Mouse (Mus musculus) hindbrain, embryonic 10.5 days (tissue): ENCODE measurements around the gene Pigc. TPM values are rescaled to one million over a fixed set of nuclear protein-coding genes. Genes with fewer than 3 reads are reported as not detected.

Source experiments
- DNase-seq: peaks from one replicate; pipeline ENCODE4 v3.0.0-alpha.2; 2017; ENCODE audit warnings: low spot score
- H3K27ac ChIP-seq: fragments of 300-500 bp; sonication (generic); 2 replicates; pipeline ENCODE4 v1.5.1; 2016; ENCODE audit warnings: mild to moderate bottlenecking, moderate library complexity
- H3K27me3 ChIP-seq: fragments of 300-500 bp; sonication (generic); 2 replicates; pipeline ENCODE4 v1.6.1; 2016; ENCODE audit warnings: mild to moderate bottlenecking; ENCODE audit not compliant: poor library complexity, insufficient read depth, severe bottlenecking
- H3K36me3 ChIP-seq: fragments of 300-500 bp; sonication (generic); 2 replicates; pipeline ENCODE4 v1.6.1; 2016; ENCODE audit warnings: mild to moderate bottlenecking, moderate library complexity
- H3K4me1 ChIP-seq: fragments of 300-500 bp; sonication (generic); replicated peaks from 2 replicates; pipeline ENCODE4 v1.6.1; 2016; ENCODE audit warnings: mild to moderate bottlenecking
- H3K4me3 ChIP-seq: fragments of 300-500 bp; sonication (generic); 2 replicates; pipeline ENCODE4 v1.5.1; 2016; ENCODE audit warnings: mild to moderate bottlenecking, moderate library complexity
- H3K9me3 ChIP-seq: fragments of 300-500 bp; sonication (generic); 2 replicates; pipeline ENCODE4 v1.6.1; 2016; ENCODE audit warnings: mild to moderate bottlenecking, moderate library complexity
- WGBS: fragments of 180-500 bp; shearing (Covaris S2); methylation state at CpG from one replicate; pipeline ENCODE4 v1.1.7; 2016; 5-methylcytosine and 5-hydroxymethylcytosine counted together
- polyA plus RNA-seq: library from polyadenylated mRNA; unstranded; fragments of >200 nt; fragmentation: Nextera tagmentation; extraction: Ambion mirVana; gene quantifications from 2 replicates; pipeline ENCODE4 v1.2.1, GENCODE M21; 2016

Pigc gene
- polyA plus RNA-seq, 1 experiment from 2014 or later, result 28.7 TPM

DNA sequence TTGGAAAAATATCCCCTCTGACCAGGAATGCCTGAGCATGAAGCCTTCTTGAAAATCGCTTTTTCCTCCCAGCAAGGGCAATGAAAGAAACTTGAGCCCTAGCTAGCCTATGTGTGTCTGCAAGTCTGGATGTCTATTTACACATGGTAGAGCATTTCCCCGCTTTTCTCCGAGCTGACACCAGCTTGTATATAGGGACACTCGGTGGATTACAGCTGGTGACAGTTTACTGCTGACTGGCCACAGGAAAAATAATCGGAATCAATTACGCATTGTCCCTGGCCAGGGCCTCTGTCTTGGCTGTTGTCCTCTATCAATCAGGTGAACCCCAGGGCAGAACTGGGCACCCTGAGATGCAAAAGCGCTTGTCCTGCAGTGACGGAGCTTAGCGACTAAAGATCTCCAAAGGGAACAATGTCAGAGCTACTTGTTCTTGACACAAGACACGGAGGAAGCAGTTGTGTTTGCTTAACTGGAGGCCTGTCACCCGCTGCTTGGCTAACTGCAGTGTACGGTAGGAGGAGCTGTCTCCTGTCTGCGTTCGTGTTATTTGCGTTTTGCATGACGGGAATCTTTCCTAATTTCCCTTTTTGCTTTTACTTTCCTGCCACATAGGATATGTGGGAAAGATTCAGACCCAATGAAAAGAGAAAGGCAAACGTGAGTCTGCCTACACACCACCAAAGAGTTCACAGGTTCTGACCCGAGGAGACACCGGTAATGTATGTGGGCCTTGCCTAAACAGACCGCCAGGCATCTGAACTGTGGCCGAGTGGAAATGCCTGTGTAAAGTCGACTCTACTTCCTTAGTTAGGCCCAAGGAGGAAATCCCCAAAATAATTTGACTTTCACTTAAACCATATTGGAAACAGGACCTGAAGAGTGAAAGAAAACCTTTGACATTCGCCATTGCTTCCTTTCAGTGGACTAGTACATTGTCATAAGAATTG, 36.1 kb downstream of the Pigc start:
- peak; percentile 62 for DNase-seq
- 46% methylated on average over 23 of the region's 23 CpGs for WGBS
- H3K4me1 ChIP-seq, result peaks cover 59% of the 10 kb centered on the region
- H3K9me3 ChIP-seq, result no peaks in the 10 kb centered on the region
- peak overlapping the region; percentile 20 for H3K4me3 ChIP-seq
- peak overlapping the region; percentile 81 for H3K27ac ChIP-seq
- no peaks in the 10 kb centered on the region for H3K36me3 ChIP-seq
- no peaks in the 10 kb centered on the region for H3K27me3 ChIP-seq

DNA sequence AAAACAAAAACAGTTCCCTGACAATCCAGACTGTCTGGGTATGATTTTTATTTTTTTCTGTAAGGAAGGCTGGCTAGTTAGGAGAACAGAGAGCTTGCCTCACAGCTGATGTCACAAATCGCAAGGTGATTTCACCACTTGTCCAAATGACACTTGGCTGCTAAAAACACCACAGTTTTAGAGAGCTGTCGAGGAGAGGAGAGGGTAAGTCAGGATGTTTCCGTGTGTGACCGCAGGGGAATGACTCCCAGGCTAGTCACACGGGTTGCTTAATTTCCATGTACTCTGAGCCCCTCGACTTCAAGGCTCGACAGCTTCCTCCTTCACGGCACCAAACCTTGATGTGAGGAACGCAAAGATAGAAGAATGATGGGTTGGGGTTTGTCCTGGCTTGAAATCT, 37.1 kb downstream of the Pigc start:
- Histone ChIP-seq H3K9me3 (no peaks in the 10 kb centered on the region), H3K27me3 (no peaks in the 10 kb centered on the region), H3K4me1 (peaks cover 50% of the 10 kb centered on the region), H3K36me3 (no peaks in the 10 kb centered on the region), H3K27ac (no peak overlapping the region), H3K4me3 (no peak overlapping the region)
- 86% methylated on average over 9 of the region's 9 CpGs for WGBS
- no peak for DNase-seq

DNA sequence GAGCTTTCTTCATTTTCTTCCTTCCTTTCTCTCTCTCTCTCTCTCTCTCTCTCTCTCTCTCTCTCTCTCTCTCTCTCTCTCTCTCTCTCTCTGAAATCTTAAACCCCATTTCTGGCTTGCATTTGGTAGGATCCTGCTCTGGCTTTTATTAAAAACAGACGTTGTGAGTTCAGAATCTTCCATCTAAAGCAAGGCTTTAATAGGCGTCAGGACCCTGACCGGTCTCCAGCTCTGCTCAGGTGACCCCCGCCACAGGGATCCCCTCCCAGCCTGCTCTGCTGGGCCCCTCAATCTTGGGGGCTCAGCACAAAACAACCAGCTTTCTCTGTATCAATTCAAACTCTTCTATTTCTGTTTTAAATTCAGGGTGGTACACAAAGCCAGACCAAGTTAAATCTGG, 39.2 kb downstream of the Pigc start:
- H3K4me3 ChIP-seq, result no peak overlapping the region
- no peaks in the 10 kb centered on the region for H3K9me3 ChIP-seq
- no peaks in the 10 kb centered on the region for H3K36me3 ChIP-seq
- H3K4me1 ChIP-seq, result peaks cover 45% of the 10 kb centered on the region
- H3K27ac ChIP-seq, result peak overlapping the region; percentile 80
- DNase-seq, result no peak
- 40% methylated on average over 4 of the region's 4 CpGs for WGBS
- no peaks in the 10 kb centered on the region for H3K27me3 ChIP-seq

DNA sequence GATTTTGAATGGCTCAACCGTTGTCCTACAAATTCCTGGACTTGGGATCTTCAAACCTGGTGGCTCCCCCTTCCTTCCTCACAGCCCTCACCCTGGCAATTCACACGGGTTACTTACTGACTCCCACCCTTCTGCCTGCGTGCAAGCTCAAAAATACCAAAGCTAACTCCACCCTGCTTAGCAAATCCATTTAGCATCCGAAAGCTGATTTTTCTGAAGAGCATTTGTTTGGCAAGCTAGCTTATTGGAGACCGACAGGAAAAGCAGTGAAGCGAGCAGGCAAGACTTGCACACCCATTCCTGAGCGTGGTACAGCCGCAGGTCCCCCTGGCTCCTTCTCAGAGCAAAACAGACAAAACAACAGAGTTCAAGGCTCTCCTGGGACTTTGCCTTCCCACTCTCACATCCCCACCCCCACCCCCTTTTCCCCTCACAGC, 39.7 kb downstream of the Pigc start:
- 43% methylated on average over 8 of the region's 8 CpGs for WGBS
- peak overlapping the region; percentile 80 for H3K27ac ChIP-seq
- DNase-seq, result peak; percentile 34
- peaks cover 44% of the 10 kb centered on the region for H3K4me1 ChIP-seq
- no peak overlapping the region for H3K4me3 ChIP-seq
- H3K27me3 ChIP-seq, result no peaks in the 10 kb centered on the region
- no peaks in the 10 kb centered on the region for H3K9me3 ChIP-seq
- H3K36me3 ChIP-seq, result no peaks in the 10 kb centered on the region

DNA sequence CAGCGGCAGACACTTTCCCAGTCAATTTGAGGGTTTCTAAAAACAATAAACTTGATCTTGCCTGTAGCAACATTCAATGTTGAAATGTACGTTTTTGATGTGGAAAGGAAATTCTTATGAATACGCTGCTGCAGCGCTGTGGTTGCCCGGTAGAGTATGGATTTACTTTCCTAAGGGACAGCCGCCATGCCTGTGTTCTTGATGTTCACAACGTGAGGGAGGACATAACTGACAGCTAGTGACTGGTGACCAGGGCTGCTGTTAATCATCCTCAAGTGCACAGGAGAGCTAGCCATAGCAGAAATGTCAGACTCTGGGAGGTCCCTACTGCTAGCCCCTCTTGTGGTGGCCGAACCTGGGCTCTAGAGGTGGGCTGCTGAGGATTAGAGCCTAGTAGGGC, 40.1 kb downstream of the Pigc start:
- Histone ChIP-seq H3K4me1 (peaks cover 40% of the 10 kb centered on the region), H3K36me3 (no peaks in the 10 kb centered on the region), H3K9me3 (no peaks in the 10 kb centered on the region), H3K4me3 (no peak overlapping the region), H3K27ac (peak overlapping the region; percentile 80), H3K27me3 (no peaks in the 10 kb centered on the region)
- DNase-seq, result no peak
- 67% methylated on average over 8 of the region's 8 CpGs for WGBS

DNA sequence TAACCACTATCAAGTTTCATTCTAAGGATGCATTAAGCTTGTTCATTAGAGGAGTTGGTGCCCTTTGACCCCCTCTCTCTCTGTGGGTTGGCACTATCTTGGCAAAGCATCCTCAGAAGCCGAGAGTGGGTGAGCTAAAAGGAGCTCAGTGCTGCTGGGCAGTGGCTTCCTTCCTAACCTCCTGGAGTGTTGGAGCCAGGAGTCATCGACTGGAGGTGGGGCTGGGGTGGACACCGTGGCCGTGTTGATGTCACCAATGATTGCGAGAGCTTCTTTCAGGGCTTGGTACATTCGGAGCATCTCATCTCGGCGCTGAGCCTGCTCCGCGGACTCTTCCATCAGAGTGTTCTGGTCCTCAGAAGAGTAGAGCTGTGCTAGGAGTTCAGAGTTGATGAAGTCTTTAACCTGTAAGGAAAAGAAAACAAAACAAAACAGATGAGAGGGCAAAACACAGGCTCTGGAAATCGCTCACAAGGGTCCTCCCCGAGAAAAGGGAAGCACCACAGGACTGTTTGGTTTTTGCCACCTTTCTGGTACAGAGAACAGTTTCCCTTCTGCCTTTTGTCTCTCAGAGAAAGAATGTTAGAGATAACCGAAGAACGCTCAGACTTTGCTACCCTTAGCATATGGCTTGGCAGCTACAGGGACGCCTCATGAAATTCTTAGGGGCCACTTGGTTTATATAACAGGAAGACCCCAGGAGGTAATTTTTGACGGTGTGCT, 42.7 kb downstream of the Pigc start:
- Histone ChIP-seq H3K4me1 (peaks cover 33% of the 10 kb centered on the region), H3K36me3 (no peaks in the 10 kb centered on the region), H3K27me3 (no peaks in the 10 kb centered on the region), H3K9me3 (no peaks in the 10 kb centered on the region), H3K4me3 (no peak overlapping the region), H3K27ac (peak overlapping the region; percentile 70)
- no peak for DNase-seq
- WGBS, result 76% methylated on average over 16 of the region's 16 CpGs

DNA sequence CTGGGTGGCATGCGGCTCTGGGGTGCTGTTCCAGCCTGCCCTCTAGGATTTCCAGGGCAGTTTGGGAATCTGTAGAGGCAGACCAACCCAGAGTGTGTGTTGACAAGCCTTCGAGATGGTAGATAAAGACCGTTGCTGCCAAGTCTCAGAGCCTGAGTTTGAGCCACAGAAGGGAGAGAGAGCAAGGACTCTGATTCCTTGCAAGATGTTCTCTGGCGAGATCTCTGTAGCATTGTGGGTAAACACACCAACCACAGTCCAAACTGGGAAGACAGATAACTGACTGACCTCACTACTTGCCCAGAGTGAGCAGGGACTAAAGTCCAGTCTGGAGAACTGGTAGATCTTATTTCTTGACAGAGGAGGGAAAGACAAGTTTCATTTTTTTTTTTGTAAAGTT, 44.6 kb downstream of the Pigc start:
- H3K27me3 ChIP-seq, result no peaks in the 10 kb centered on the region
- WGBS, result 86% methylated on average over 4 of the region's 4 CpGs
- no peaks in the 10 kb centered on the region for H3K36me3 ChIP-seq
- no peak overlapping the region for H3K4me3 ChIP-seq
- no peaks in the 10 kb centered on the region for H3K9me3 ChIP-seq
- H3K27ac ChIP-seq, result peak overlapping the region; percentile 53; the same call in 1 of the 2 replicates
- no peak for DNase-seq
- H3K4me1 ChIP-seq, result peaks cover 28% of the 10 kb centered on the region

DNA sequence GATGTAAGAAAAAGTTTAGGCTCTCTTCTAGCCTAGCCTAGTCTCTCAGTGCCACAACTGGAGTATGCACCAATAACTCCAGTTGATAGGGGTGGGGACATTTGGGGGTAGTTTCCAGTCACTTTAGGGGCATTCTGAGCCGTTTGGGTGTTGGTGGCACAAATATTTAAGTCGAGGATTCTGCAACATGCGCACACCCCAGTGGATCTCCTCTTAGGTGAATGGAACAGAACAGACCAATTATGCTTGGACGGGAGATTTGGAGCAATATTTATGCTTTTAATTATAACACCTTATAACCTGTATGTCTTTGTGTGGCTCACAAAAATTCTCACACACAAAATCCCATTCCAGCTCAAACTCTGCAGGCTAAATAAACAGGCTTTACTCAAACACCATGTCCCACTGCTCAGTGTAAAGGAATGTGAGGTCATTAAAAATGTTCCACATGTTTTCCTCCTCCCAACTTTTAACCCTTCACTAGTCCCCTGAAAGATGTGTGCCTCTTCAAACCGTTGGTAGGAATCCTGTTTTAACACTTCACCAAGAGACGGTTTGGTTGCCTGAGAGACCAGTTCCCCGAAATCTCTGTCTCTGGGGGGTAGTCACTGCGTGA, 46.4 kb downstream of the Pigc start:
- 64% methylated on average over 8 of the region's 8 CpGs for WGBS
- Histone ChIP-seq H3K4me1 (peaks cover 24% of the 10 kb centered on the region), H3K27ac (peak overlapping the region; percentile 66)

DNA sequence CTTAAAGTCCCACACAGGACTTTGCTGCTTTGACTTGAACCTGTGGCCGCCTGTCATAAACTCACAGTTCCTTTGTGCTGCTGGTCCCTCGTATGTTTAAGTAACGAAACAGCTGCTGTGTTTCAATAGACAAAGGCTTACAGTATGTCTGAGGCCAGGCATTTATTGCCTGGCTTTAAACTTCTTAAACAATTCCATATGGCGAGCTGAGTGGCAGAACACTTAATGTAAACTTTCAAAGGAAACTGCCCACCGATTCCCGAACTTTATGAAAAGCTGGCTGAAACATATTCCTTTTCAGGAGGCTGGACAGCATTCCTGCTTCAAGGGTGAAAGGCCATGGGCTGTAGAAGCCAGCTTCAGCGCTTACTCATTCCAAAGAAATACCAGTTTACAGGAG, 48.0 kb downstream of the Pigc start:
- H3K27ac ChIP-seq, result peak overlapping the region; percentile 75
- no peaks in the 10 kb centered on the region for H3K36me3 ChIP-seq
- no peak overlapping the region for H3K4me3 ChIP-seq
- H3K9me3 ChIP-seq, result no peaks in the 10 kb centered on the region
- H3K4me1 ChIP-seq, result peaks cover 28% of the 10 kb centered on the region
- WGBS, result 59% methylated on average over 7 of the region's 7 CpGs
- no peaks in the 10 kb centered on the region for H3K27me3 ChIP-seq
- DNase-seq, result peak; percentile 36

More for the DNA sequence above, 46.4 kb downstream of the Pigc start:
- H3K9me3 ChIP-seq, result no peaks in the 10 kb centered on the region
- H3K36me3 ChIP-seq, result no peaks in the 10 kb centered on the region
- H3K4me3 ChIP-seq, result no peak overlapping the region
- DNase-seq, result no peak
- no peaks in the 10 kb centered on the region for H3K27me3 ChIP-seq

DNA sequence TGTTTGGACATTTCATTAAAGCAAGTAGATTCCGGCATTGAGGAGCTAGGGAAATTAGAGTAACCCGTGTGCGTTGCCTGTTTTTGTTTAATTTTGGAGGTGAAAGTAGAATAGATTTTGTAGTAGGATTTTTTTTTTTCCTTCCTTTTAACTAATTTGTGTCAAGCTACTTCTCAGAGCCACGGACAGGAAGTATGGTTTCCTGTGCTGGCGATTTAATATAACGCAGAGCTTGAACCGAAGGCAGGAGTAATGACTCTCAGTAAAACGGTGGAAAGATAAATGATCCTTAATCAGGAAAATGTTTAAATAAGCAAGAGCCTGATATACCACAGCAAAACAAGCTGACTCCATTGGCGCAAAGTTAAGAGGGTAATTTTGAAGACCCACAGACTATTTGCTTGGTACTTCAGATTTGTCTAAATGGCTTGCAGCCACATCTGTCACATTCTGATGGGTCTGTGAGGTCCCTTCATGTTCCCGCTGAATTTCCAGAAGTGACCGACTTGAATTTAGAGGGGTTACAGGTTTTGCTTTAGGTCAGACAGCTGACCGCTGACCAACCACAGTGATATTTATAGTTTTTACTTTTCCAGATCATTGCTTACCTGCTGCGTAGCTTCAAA, 49.1 kb downstream of the Pigc start:
- Histone ChIP-seq H3K36me3 (no peaks in the 10 kb centered on the region), H3K4me3 (no peak overlapping the region), H3K27ac (peak overlapping the region; percentile 70), H3K27me3 (no peaks in the 10 kb centered on the region), H3K9me3 (no peaks in the 10 kb centered on the region), H3K4me1 (peaks cover 28% of the 10 kb centered on the region)
- no peak for DNase-seq
- 76% methylated on average over 13 of the region's 13 CpGs for WGBS

DNA sequence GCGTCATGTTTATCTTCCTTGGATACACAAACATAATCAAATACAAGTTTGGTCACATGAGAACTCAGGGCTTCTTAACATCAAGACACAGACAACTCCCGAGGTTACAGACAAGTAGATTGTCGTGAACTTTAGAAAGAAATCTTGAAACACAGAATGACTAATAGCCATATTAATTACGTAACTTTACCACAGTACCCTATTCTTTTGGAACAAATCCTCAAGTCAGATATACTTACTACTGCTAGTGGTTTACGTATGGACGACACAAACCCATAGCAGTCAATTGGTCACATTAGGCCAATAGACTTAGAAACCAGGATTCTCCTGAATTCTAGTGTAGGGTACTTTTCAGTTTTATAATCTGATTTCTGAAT, 49.6 kb downstream of the Pigc start:
- H3K27me3 ChIP-seq, result no peaks in the 10 kb centered on the region
- 83% methylated on average over 6 of the region's 6 CpGs for WGBS
- H3K4me3 ChIP-seq, result no peak overlapping the region
- DNase-seq, result no peak
- no peaks in the 10 kb centered on the region for H3K9me3 ChIP-seq
- H3K4me1 ChIP-seq, result peaks cover 26% of the 10 kb centered on the region
- H3K36me3 ChIP-seq, result no peaks in the 10 kb centered on the region
- peak overlapping the region; percentile 70; the same call in 1 of the 2 replicates for H3K27ac ChIP-seq

DNA sequence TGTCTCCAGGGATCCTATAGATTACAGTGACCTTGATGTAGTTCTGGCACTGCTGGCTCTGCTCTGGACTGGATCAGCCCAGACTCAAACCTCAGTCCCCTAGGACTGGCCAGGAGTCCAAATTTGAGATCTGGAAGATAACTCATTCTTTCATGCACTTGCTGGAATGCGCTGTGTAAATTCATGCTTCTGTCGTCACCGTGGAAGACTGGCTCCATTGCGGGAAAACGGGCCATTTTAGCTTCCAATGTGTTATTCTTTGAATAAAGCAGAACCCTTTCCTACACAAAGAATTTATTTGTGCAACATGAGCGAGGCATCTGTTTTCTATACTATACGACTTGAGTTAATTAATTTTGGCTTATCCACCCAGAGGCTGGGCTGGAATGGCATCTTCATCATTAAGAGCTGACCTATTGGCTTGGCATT, 51.3 kb downstream of the Pigc start:
- 76% methylated on average over 7 of the region's 7 CpGs for WGBS
- Histone ChIP-seq H3K36me3 (no peaks in the 10 kb centered on the region), H3K4me3 (no peak overlapping the region), H3K27ac (peak overlapping the region; percentile 69; the same call in 1 of the 2 replicates), H3K9me3 (no peaks in the 10 kb centered on the region), H3K4me1 (peaks cover 31% of the 10 kb centered on the region), H3K27me3 (no peaks in the 10 kb centered on the region)
- no peak for DNase-seq
